Mouse (Mus musculus): ENCODE data around the gene Inpp5d. TPM values are rescaled to one million over a fixed set of nuclear protein-coding genes. Genes with fewer than 3 reads are reported as not detected.

Inpp5d gene
- 100 to 1,000 TPM; 323 to 329 TPM for total RNA-seq (2023)

DNA sequence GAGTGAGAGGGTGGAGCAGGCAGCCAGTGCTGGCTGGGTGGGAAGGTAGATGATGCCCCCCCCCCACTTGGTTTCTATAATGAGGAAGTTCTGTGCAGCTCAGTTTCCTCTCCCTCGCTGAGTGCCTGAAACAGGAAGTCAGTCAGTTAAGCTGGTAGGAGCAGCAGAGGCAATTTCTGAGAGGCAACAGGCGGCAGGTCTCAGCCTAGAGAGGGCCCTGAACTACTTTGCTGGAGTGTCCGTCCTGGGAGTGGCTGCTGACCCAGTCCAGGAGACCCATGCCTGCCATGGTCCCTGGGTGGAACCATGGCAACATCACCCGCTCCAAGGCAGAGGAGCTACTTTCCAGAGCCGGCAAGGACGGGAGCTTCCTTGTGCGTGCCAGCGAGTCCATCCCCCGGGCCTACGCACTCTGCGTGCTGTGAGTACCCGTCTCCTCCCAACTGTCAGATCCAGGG lies at the start of gene Inpp5d:
Gene Inpp5d (plus strand): TSS at position 102 of the 458 bp plus-strand sequence.

DNA sequence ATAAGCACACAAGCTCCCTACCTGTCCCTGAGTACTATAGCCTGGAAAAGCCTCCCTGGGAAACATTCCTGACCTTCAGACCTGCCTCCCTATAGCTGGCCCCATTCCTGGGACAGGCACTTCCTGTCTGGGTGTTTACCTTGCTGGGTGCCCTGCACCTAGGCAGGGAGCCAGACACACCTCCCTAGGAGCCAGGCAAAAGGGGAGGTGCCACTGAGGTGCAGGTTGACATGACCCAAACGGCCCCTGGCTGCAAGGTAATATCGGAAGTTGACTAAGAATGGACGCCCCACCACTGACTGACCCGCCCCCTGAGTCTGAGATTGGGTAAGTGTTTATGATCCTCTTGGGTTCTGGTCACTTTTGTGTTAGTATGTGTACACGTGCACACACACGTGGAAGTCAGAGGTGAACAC lies 46.3 kb upstream of the Inpp5d start, which contains the start of gene Ngef:
Gene Ngef (minus strand): TSS at position 71 of the 416 bp plus-strand sequence.

DNA sequence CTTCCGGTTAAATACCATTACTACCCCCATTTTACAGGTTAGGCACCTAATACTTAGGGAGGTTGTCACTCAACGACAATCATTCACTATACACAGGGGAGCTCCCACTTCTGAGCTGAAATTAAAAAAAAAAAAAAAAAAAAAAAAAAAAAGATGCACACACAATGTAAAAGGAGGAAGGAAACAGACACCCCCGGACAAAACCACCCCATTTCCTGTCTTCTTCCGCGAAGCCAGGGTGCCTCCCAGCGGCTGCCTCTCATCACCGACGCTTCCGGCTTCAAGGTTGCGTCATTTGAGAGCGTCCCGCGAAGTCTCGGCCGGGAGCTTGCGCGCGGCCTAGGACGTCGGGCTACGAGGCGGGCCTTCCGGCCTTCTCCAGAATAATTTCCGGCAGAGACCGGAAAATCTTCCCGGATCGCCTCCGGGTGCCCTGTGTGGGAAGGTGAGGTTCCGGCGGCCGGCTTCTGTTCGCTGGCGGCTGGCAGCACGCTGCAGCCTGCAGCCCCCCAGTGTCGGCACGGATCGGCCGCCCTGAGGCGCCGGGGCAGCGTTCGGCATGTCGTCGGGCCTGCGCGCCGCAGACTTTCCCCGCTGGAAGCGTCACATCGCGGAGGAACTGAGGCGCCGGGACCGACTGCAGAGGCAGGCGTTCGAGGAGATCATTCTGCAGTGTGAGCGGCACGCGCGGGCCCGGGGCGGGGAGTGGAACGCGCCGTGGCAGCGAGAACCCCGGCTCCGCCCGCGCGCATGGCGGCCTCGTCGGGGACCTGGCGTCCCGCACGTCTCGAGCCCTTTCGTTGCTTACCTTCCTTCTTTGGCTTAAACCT lies 135.7 kb downstream of the Inpp5d start, which contains the start of gene Atg16l1:
Gene Atg16l1 (plus strand): TSS at position 230 of the 830 bp plus-strand sequence.

Other genes starting within 250 kb of the Inpp5d start
- gene Kcnj13, start 225.6 kb upstream of the Inpp5d start, total RNA-seq (2023) = not detected
- gene Snorc, start 150.0 kb upstream of the Inpp5d start, total RNA-seq (2023) = not detected
- not detected for gene Neu2, start 110.4 kb upstream of the Inpp5d start, total RNA-seq (2023)
- not detected for gene Ngef, start 46.4 kb upstream of the Inpp5d start, total RNA-seq (2023)
- gene Atg16l1, start 135.6 kb downstream of the Inpp5d start, total RNA-seq (2023) = 10 to 100 TPM; 38.5 to 39.6 TPM
- 1 to 10 TPM; 2.5 to 3.4 TPM for gene Sag, start 183.4 kb downstream of the Inpp5d start, total RNA-seq (2023)
- gene Dgkd, start 233.0 kb downstream of the Inpp5d start, total RNA-seq (2023) = 100 to 1,000 TPM; 138 to 162 TPM